Mouse (Mus musculus) spleen, embryonic (tissue): Measurements from ENCODE around the gene Shisal2a.

ENCODE experiments used
- CTCF ChIA-PET: fragments of 350-600 bp; sonication (Branson Sonifier 250); formaldehyde crosslinking; loops from one replicate; lab custom pipeline; 2022; lab: Charles Lee

The Shisal2a gene

GRCm38 (mm10) chr4:108383183-108383714 is at the start of gene Shisal2a:
TSS of gene Shisal2a (minus strand) at chr4:108383349.
- CTCF ChIA-PET, result no interaction called here

GRCm38 (mm10) chr4:108431561-108431936 is 48.4 kb upstream of the Shisal2a start:
- CTCF ChIA-PET, result no interaction called here

GRCm38 (mm10) chr4:108430656-108431560 is 47.8 kb upstream of the Shisal2a start:
- CTCF ChIA-PET, result no interaction called here

DNA sequence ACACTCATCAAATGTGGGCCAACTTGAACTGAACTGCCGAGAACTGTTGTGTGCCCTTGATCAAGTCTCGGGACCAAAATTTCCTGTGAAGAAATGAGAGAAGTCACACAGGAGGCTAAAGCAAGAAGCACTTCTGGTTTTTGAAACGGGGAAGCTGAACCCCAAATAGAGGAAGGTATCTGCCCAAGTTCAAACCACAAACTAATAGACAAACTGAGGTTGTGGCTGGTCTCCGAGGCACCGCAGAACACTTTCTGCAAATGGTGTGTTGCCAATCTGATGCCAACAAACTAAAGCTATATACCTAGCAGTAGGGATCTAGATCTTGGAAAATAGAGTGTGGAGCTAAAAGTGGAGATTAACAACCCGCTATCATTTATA is 45.2 kb upstream of the Shisal2a start:
- CTCF ChIA-PET, result no interaction called here

- CTCF ChIA-PET, result interaction anchor here (1.1 kb wide), 1 partner anchor 21 kb away, joined by 3 read pairs; the partner anchor contains the start of gene Gpx7
These were observed 44.7 kb upstream of the Shisal2a start for GRCm38 (mm10) chr4:108427719-108428340.

GRCm38 (mm10) chr4:108424587-108424986 is 41.4 kb upstream of the Shisal2a start:
- CTCF ChIA-PET, result no interaction called here

GRCm38 (mm10) chr4:108407621-108408020 is 24.5 kb upstream of the Shisal2a start:
- CTCF ChIA-PET, result interaction anchor here (1.3 kb wide), 1 partner anchor 20 kb away, joined by 3 read pairs; no protein-coding TSS in a partner anchor

- CTCF ChIA-PET, result interaction anchor here (1.3 kb wide), 1 partner anchor 20 kb away, joined by 3 read pairs; no protein-coding TSS in a partner anchor
These were observed 23.8 kb upstream of the Shisal2a start, which contains the start of gene Gpx7 for GRCm38 (mm10) chr4:108406861-108407401. TSS of gene Gpx7 (minus strand) at chr4:108406961.

- CTCF ChIA-PET, result interaction anchor here (1.3 kb wide), 1 partner anchor 21 kb away, joined by 3 read pairs; no protein-coding TSS in a partner anchor
These were observed 23.1 kb upstream of the Shisal2a start for GRCm38 (mm10) chr4:108406138-108406860.

DNA sequence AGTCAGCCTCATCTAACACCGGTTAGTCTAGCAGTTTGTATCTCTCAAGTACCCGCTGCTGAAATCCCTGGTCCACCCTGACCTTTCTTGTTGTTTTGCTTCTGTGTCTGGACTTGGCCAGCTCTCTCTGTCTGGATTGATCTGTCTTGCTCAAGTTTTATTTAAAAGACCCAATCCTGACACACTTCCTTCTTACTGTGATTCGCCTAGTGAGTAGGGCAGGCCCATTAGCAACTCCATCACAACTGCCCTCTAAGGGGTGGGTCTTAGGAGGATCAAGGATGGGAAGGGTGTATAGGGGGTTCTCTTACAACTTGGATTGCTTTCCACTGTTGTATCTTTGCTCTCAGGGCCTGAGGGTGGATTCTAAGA is 22.6 kb upstream of the Shisal2a start:
- CTCF ChIA-PET, result interaction anchor here (1.1 kb wide), 1 partner anchor 9 kb away, joined by 12 read pairs; no protein-coding TSS in a partner anchor

- CTCF ChIA-PET, result no interaction called here
These were observed 20.9 kb upstream of the Shisal2a start for GRCm38 (mm10) chr4:108403861-108404635.

DNA sequence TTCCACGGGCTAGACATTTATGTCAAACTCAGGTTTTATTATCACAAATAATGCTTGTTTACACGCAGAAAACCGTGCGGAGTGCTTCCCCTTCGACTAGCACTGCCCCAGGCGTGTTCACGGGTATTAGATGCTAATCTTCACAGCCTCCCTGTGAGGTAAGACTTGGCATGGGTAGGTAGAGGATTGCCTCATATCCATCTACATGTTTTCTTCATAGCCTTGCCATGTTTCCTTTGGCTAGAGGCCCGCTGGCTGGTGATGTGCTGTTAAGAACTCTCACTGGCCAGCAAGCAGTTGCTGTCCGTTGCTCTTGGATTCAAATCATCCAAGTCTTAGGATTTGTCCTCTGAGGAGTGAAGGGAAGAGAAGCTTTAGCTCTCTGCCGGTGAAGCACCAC is 17.2 kb upstream of the Shisal2a start:
- CTCF ChIA-PET, result no interaction called here

DNA sequence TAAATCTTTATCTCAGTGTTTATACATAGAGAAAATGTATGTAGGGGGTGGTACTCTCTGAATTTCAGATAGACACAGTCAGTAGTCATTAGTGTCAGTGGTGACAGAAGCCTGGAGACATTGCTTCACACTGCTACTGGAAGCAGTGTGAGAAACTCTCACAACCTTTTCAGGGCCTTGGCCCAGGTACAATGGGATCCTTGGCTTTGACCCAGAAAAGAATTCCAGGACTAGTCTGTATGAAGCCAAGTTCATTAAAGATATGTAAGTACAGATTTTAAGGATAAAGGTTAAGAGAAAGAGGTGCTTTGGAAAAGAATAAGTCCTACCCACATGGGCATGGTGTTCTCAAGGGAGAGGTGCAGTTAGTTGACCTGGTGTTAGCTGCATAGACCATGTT is 11.1 kb upstream of the Shisal2a start:
- CTCF ChIA-PET, result no interaction called here

DNA sequence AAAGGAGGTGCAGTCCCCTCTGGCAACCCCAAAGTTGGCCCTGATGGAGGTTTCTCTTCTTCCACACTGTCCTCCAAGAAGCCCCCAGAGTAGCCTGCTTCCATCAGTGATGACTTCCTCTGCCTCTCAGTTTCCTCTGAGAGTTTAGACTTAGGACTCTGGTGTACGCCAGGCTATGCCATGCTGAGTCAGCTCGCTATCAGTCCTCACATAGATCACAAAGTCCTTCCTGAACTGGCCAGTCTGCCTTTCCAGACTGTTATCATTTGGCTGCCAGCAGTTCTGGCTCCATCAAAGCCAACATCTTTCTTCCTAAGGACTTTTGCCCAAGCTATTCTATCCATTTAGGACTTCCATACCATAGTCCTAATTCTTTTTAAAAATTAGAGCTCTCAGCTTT is 9.4 kb upstream of the Shisal2a start:
- CTCF ChIA-PET, result no interaction called here

GRCm38 (mm10) chr4:108391124-108391523 is 8.0 kb upstream of the Shisal2a start:
- CTCF ChIA-PET, result interaction anchor here (0.7 kb wide), 1 partner anchor 67 kb away, joined by 14 read pairs; no protein-coding TSS in a partner anchor

GRCm38 (mm10) chr4:108388741-108389140 is 5.6 kb upstream of the Shisal2a start:
- CTCF ChIA-PET, result no interaction called here

DNA sequence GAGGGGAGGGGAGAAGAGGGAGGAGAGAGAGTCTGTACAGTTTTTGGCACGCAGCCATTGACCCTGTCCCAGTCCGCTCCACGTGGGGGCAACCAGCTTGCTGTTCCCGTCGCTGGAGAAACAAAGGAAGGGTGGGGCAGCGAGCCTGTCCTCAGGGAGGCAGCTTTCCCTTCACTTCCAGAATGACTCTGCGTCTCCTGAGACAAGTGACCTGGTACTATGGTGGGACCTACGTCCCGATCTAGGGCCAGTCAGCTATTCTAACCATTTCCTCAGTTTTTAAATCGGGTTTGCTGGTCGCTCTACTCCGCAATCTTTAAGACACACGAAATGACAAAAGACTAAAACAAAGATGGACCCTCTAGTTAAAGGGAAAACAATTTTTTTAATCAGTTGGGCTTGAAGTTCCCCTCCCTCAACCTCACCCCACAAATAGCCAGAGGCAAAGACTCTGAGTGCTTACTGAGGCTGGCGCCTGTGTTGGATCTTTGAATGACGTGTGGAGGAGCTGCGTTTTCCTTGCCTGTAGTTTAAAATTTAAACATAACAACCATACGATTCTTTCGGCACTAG is 4.6 kb upstream of the Shisal2a start:
- CTCF ChIA-PET, result interaction anchor here (0.6 kb wide), 1 partner anchor 102 kb away, joined by 3 read pairs; no protein-coding TSS in a partner anchor

DNA sequence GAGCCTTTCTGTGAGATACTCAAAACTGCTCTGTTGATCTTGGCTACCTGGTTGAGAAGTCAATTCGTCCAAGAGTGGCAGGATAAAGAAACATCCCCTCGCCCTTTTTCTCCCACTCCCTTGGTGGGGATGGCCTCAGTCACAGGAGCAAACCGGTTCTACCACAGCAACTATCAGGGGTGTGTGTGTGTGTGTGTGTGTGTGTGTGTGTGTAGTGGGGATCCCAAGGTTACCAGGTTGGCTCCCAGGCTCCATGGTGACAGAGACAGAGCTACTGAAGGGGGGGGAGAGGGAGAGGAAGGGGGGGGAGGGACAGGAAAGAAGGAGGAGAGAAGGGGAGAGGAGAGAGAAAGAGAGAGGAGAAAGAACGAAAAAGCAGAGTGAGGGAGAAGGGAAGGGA is 4.0 kb upstream of the Shisal2a start:
- CTCF ChIA-PET, result interaction anchor here (0.6 kb wide), 1 partner anchor 103 kb away, joined by 3 read pairs; no protein-coding TSS in a partner anchor

DNA sequence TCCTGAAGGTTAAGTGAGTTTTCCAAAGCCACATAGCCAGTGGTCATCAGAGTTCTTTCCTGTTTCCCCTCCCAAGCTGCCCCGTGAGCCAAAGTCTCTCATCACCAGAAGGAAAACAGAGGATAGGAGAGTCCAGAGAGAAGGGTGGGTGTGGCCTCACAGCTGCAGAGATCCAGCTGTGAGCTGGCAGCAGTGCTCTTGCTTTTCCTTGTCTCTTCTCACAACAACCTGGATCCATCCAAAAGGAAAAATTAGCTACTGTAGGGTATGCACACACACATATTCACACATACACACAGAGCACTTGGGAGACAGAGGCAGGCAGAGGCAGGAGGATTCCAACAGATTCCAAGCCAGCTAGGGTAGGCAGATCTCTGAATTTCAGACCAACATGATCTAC is 2.9 kb upstream of the Shisal2a start:
- CTCF ChIA-PET, result no interaction called here

GRCm38 (mm10) chr4:108380146-108380545 is 3.0 kb downstream of the Shisal2a start:
- CTCF ChIA-PET, result no interaction called here
